Mouse (Mus musculus): ENCODE results near the gene Rptor.

DNA sequence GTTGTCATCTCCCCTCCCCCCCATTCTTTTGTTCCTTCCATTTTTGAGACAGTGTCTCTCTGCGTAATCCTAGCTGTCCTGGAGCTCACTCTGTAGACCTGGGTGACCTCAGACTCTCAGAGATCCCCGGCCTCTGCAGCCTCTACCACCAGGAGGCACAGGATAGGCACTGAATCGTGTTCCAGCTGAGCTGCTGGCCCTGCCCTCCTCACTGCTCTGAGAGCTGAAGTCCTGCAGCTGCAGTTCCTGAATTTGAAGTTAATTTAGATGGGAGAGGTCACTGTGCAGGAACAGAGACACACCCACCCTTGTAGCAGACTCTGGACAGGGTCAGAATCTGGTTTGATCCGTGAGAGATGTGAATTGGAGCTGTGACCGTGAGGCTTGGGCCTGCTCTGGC, 112.7 kb downstream of the Rptor start:
- TF ChIP-seq EP300 (IDR thresholded peaks at IDR 0.05; ENCODE audit: low read depth) (no peak), CTCF (IDR thresholded peaks at IDR 0.05; ENCODE audit: low read depth) (no peak)

Measured in liver, postnatal 0 days (tissue).